Mouse (Mus musculus) layer of hippocampus, postnatal 25 days (tissue): ENCODE measurements around the gene Plppr1. TPM values are rescaled to one million over a fixed set of nuclear protein-coding genes. Genes with fewer than 3 reads are reported as not detected.
A peak's percentile ranks its signal among the peaks of the same experiment; 100 is the strongest.
"Not testable (repeated sequence)": the region's sequence is repeated elsewhere in the genome, so short reads cannot be mapped to it uniquely, and the experiment has no call there.

Experiments
- DNase-seq, 2 experiments: peaks; one replicate each; pipeline ENCODE4 v3.0.0; 2022; ENCODE audit warnings: mixed read lengths in 2 of 2, low spot score in 1 of 2; ENCODE audit errors: extremely low spot score in 1 of 2
- total RNA-seq, 2 experiments: library from RNA; stranded (reverse); gene quantifications; 2 replicates each; pipeline ENCODE4 v1.2.3; 2021

The Plppr1 gene
- total RNA-seq, 2 experiments from 2014 or later, result 12.6 to 13.2 TPM

- DNase-seq, result no peak
Observed at GRCm38 (mm10) chr4:49223501-49223900, 164.4 kb downstream of the Plppr1 start.

DNA sequence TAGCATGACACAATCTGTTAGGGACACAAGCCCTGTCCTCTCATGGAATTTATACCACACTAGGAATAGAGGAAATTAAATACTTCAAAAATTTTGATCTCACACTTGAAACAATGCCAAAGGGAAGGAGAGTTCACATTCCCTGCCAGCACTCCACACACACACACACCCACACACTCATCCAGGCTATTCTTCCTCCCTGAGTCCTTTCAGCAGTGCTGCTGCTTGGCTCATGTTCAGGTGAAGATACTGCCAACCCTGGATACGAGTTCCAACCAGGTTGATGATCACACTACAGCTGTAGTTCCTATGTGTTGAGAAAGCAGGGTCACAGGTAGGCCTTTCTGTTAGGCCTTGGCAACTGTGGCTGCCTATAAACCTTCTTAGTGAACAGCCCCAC, 165.9 kb downstream of the Plppr1 start:
- no peak for DNase-seq

DNA sequence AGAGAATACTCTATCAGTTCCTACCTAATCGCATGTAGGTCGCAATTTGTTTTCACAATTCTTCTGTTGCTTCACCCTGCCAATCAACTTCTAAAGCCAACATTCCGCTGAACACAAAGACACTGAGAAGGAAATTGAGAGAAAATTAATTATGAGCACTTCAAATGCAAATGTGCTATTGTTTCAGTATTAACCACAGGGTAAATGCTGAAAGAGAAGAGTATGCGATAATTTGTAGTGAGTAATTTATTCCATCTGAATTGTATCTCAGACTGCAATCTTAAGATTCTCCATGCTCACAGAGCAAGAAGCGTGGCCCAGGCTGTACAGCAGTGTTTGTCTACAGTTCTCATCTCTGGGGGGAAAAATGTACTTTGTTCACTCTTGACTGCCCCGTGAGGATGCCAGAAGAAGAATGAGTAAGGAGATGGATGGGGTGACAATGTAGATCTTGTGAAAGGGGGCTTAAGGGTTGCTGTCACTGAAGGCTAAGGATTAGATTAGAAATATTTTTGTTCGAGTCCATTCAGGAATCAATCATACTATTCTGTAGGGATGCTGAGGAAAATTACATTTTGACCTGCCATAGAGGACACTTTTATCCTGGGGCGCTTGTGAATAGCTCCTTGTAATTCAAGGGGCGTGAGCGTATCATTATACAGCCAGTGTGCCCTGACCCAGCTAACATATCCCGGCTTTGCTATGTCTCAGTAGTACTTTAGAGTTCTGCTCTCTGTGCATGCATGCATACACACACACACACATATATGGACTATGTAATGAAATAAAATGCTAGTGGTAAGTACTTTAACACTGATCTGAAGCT, 173.3 kb downstream of the Plppr1 start:
- no peak for DNase-seq

- DNase-seq, result no peak
Observed at GRCm38 (mm10) chr4:49233032-49233406, 173.9 kb downstream of the Plppr1 start.

DNA sequence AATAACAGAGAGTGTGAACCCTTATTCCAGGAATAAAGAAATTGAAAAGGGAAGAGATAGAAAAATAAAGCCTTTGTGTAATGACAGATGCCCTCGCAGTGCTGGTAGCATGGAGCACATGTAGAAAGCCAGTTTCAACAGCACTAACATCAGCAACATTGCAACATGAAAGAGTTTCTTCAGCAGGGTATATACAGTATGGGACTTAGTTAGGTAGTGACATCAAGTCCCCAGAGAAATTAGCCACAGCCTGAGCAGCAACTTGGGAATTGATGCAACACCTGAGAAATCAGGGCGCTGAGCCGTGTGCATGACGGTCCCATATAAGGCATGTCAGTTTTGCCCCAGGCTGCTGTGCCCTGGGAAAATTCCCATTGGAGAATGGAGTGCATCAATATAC, 179.0 kb downstream of the Plppr1 start:
- no peak for DNase-seq

DNA sequence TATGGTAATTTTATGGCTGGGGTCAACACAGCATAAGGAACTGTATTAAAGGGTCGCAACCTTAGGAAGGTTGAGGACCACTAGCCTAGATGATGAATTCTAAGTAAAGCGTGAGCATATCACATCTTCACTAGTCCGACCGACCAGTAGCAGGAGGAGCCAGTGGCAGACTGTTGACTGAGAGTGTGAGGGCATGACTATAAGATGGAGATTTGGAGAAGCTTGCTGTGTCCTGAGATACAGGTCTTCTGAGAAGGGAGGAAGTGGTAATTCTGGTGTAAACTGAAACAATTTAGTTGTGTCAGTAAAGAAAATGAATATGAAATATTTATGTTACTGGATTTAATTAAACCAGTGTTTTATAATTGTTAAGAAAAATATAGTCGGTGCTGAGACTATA, 180.4 kb downstream of the Plppr1 start:
- DNase-seq, result no peak

DNA sequence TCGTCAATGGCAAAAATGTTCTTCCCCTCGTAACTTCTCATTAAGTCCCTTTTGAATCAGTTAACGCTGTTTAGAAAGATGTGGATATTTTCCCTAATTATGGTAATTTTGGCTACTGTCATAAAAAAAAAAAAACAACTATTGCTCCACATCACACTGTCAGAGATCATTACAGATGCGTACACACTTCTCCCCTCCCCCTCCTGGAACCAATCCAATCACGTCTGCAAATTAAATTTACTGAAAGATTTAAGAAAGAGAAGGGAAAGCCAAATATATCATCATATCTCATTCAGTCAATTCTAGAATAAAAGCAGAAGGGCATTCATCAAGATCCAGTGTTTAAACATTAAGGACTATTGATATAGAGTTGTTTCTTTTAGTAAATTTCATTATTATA, 185.7 kb downstream of the Plppr1 start:
- DNase-seq, result no peak

GRCm38 (mm10) chr4:49245274-49245673, 186.2 kb downstream of the Plppr1 start:
- no peak for DNase-seq

GRCm38 (mm10) chr4:49251262-49251661, 192.2 kb downstream of the Plppr1 start:
- peak in 1 of 2 experiments; percentile 17 for DNase-seq

DNA sequence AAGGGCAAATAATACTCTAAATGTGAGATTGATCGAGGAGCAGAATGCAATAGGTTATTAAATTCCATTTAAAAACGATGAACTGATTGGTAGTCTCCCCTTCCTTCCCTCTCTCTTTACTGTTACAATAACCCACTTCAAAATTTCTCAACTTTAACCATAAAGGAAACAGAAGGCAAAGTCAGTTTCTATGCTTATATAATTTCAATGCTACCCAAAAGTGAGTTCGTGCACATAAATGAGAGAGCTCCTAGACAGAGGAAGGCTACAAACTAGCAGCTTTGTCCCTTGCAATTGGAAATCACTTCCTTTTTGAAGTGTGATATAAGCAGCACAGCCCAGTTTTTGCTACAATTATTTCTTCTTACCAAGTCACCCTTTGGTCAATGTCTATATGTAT, 193.1 kb downstream of the Plppr1 start:
- DNase-seq, result no peak

DNA sequence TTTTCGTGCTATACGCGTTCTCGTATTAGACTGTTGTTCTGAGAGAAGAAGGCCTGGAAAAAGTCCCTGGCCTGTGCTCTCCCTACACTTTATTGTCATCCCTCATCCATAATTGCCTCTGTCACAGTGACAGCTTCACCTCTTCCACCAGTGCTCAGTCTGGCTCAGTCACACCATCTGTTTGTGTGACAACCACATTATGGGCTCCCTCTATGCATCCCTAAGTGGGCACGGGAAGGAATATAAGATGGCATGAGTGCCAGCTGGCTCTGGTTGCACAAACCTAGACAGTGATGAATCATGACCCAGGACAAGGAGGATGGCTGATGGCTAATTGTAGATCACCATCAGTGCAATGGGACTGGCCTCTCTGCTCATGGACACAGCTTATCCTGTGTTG, 219.4 kb downstream of the Plppr1 start:
- DNase-seq, result no peak

GRCm38 (mm10) chr4:49284692-49285291, 225.7 kb downstream of the Plppr1 start:
- no peak for DNase-seq

- DNase-seq, result no peak
Observed at GRCm38 (mm10) chr4:49285340-49286196, 226.5 kb downstream of the Plppr1 start.

GRCm38 (mm10) chr4:49286197-49286492, 227.1 kb downstream of the Plppr1 start:
- no peak for DNase-seq

DNA sequence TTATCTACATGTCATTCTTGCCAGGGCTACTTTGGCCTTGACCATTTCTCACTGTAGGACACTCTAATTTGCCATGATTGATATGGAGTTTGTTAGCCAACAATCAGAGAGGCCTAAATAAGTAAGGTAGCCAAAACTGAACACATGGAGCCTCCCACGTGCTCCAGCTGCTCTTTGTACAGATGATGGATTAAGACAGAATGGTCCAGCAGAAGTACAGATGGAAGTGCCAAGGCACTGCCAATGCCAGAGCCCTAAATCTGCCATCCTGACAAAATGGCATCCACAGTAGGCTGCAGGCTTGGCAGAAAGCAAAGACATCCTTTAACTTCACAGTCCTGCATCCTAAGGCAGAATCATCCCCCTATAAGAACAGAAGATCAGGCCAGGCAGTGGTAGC, 237.4 kb downstream of the Plppr1 start:
- DNase-seq, result peak in 1 of 2 experiments; percentile 21

DNA sequence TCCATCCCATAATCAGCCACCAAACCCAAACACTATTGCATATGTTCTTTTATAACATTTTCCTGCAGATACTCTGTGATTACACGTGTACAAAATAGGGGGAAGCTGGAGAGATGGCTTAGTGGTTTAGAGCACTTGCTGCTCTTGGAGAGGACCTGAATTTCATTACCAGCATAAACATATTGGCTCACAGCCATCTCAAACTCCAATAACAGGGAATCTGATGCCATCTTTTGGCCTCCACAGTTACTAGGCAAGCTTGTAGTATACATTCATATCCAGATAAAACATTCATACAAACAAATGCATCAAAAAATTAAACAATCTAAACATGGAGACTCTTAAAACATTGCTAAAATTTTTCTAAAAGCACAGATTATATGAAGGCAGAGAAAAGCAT, 240.5 kb downstream of the Plppr1 start:
- no peak for DNase-seq

DNA sequence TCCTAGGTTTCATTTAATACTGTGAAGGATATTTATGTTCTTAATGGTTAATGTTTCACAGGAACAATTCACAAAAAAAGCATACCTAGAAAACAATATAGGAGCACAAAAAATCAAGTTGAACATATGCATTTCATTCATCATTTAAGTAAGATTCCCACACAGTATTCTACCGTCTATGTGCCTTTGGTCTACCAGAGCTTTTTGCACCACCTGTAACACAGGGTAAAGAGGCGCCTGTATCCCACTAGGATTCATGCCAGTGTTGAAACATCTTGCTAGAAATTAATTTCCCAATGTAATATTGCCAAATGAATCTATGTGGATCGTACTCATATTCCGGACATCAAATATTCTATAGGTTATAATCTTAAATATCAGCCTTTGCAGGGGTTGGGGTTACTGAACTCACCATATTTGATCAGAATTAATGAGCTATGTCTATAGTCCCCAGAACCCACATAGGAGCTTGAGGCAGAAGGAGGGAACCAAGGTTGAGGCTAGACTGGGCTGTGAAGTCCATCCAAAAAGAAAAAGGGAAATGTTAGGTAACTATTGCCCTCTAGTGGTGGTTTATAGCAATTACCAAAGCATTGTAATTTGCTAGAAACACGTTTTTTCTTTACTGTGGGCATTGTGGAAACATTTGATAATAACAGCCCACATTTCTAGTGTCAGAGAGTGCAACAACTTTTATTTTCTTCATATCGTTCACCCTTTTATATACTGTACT, 263.0 kb downstream of the Plppr1 start:
- DNase-seq, result no peak

- not testable (repeated sequence) for DNase-seq
Observed at GRCm38 (mm10) chr4:49337949-49338348, 278.9 kb downstream of the Plppr1 start.

DNA sequence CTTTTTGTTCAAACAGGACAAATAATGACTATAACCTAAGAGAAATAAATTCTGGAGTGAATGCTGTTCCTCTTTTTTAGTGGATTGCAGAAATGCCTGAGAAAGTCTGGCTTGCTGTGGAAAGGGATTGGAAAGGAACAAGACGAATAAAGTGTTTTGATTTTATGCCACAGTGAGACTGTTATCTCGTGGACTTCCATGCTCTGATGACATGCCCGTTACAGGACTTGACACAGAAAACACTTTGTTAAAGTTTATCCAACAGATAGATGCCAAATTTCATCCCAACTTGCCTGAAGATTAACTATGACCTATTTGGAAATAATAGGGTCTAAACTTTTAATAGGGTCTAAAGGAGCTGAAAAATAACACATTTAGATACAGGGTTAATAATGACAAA, 281.0 kb downstream of the Plppr1 start:
- not testable (repeated sequence) for DNase-seq

DNA sequence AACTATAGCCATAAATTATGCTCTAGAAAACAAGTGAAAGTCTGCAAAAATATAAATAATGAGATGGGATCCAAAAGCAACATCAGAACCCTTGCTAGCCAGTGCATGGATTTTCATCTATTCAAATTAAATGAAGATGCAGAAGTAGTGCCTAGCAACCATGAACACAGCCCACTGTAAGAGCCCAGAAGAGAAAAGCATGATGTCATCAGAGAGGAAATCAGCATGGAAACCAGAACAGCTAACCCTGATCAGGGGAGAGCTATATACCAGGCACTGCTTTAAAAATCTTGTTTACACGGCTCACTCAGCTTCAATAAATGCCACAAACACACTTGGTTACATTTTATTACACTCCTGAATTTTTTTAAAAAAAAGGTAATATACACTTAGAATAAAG, 288.9 kb downstream of the Plppr1 start:
- not testable (repeated sequence) for DNase-seq

DNA sequence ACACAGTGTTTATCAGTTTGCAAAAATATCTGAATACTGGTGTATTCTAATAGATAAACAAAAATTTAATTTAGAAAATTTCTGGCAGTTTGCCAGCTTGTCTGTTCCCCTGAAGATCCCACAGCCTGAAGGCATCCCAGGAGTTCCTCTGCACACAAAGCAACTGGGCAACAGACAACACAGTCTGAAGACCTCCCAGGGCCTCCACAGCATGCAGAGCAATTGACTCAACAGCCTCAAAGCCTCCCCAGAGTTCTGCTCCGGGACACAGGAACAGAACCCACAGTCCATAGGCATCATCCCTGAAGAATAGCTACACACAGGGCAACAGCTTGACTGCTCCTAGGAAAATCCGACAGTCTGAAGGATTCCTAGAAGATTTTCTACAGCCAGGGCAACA, 289.6 kb downstream of the Plppr1 start:
- no peak for DNase-seq
